Mouse (Mus musculus) gastrocnemius, postnatal 14 days (tissue): ENCODE measurements around the gene Ankrd36. TPM values are rescaled to one million over a fixed set of nuclear protein-coding genes. Genes with fewer than 3 reads are reported as not detected.

Experiments used
- DNase-seq: peaks from one replicate; pipeline ENCODE4 v3.0.0; 2021; ENCODE audit warnings: mixed read lengths
- intact Hi-C: fragments of 180-260 bp; cut with DNase I; formaldehyde crosslinking; loops from one replicate; pipeline ENCODE4 v1.15.1; 2025; ENCODE audit warnings: low total_unique reads
- total RNA-seq, 2 experiments: library from RNA; stranded (reverse); gene quantifications; 2 replicates each; pipeline ENCODE4 v1.2.3; 2021

Gene Ankrd36
- total RNA-seq, 2 experiments from 2014 or later, result not detected

DNA sequence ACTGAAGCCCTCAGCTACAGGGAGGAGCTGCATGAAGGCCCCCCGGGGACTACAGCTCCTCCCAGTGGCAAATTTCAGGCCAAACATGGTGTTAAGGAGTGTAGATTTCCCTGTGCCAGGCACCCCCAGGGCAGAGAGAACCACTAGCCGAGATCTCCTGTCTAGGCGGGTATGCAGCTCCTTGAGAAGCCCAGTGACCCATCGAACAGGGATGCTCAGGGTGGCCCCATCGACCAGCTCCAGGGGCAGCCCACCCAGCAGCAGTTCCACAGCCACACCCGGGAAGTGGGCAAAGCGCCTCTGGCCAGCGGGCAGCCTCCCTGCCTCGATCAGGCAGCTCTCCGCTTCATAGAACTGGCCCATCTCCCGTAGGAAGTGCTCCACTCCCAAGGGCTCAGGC, 146.8 kb downstream of the Ankrd36 start:
- DNase-seq, result no peak
- intact Hi-C loops, result no loop called here

DNA sequence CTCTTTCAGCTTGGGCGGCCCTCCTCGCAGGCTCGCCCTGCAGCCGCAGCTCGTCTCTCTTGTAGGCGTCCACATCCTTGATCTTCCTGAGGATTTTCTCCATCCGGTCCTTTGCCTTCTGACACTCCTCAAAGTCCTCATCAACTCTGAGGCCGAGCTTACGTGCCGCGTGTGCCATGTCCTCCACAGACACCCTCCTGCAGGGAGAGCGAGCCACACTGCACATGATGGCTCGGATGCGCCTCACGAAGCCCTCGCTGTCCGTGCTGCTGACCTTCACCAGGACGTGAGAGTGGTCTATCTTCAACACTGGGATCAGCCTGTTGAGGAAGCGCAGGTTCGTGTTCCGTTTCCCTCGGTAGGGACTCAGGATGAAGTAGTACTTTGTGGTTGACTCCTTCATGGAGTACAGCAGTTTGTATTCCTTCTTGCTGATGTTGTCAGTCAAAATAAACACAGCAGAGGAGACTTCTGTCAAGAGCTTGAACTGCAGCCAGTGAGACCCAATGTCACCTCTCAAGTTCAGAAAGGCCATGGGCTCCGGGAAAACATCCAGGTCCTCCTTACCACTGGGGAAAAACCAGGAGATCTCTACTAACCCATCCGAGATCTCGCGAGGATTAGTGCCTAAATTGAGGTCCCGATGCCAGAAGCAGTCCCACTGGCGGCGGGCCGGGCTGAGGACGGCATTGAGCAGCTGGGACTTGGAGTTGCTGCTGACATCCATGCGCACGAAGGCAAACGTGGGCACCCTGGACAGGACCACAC, 147.6 kb downstream of the Ankrd36 start:
- intact Hi-C loops, result no loop called here
- no peak for DNase-seq

GRCm38 (mm10) chr11:5718611-5719354, 149.3 kb downstream of the Ankrd36 start:
- intact Hi-C loops, result no loop called here
- DNase-seq, result no peak

DNA sequence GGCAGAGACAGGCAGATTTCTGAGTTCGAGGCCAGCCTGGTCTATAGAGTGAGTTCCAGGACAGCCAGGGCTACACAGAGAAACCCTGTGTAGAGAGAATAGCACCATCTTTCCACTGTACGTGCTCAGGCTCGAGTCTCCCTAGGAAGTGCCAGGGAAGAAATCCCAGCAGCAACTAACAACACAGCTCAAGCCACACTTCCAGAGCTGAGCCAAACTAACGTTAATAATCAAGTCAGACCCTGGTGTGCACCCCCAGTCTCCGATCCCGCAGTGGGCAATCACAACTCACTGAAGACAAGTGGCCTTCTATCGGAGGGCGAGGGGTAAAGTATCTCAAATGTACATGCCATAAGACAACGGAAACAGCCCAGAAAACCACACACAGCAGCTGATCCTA, 160.1 kb downstream of the Ankrd36 start:
- intact Hi-C loops, result no loop called here
- DNase-seq, result no peak

- intact Hi-C loops, result no loop called here
- DNase-seq, result no peak
These were observed 162.9 kb downstream of the Ankrd36 start for GRCm38 (mm10) chr11:5732401-5732800.

DNA sequence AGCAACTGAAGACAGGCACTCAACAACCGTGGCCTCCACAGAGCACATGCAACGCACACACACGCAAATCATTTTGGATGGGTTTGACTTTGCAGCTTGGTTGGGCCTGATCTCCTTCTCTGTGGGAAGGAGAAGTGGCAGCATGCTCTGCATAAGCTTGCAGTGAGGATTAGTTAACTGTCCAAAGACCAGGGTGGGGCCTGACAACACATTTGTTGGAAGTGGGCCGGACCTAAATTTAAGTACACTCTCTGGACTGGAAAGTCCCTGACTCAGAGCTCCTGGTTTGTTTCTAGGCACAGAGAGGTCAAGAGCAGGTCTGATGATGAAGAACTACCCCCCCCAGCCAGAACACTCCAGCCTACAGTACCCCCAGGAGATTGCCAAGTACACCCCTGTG, 164.8 kb downstream of the Ankrd36 start:
- intact Hi-C loops, result no loop called here
- DNase-seq, result no peak

DNA sequence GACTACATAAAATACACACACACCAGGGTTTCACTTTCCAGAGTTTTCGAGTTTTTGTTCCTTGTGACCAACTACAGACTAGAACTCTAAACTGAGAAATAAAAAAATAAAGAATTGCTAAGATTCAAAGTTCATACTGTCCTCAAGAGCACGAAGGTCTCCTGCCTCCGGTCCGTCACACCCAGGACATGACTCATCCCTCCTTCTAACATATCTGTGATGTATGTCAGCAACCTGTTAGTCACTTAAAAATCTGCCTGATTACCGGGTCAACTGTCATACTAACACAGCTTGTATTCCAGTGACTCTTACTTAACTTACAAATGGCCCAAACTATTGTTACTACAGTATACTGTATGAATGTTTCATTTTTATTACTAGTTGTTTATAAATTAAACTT, 167.7 kb downstream of the Ankrd36 start:
- no peak for DNase-seq
- intact Hi-C loops, result no loop called here

Other genes starting within 250 kb of the Ankrd36 start
- 1 to 10 TPM; 6.5 to 9.3 TPM for gene Znrf3, start 124.8 kb upstream of the Ankrd36 start, total RNA-seq
- 10 to 100 TPM; 42.7 to 47.5 TPM for gene Xbp1, start 49.0 kb upstream of the Ankrd36 start, total RNA-seq
- gene Ccdc117, start 27.5 kb upstream of the Ankrd36 start, total RNA-seq, result 10 to 100 TPM; 11.0 to 11.1 TPM
- gene Mrps24, start 146.0 kb downstream of the Ankrd36 start, total RNA-seq, result 10 to 100 TPM; 83.5 to 84.2 TPM
- 10 to 100 TPM; 32.7 to 38.4 TPM for gene Urgcp, start 192.7 kb downstream of the Ankrd36 start, total RNA-seq
- 10 to 100 TPM; 18.7 to 21.6 TPM for gene Dbnl, start 218.8 kb downstream of the Ankrd36 start, total RNA-seq
- 1,000 to 10,000 TPM; 3,325 to 3,362 TPM for gene Pgam2, start 234.0 kb downstream of the Ankrd36 start, total RNA-seq